Mouse (Mus musculus) neural tube, embryonic 10.5 days (tissue): ENCODE results near the gene 1700029P11Rik.

Experiments
- DNase-seq: peaks from one replicate; pipeline ENCODE4 v3.0.0-alpha.2; 2017; ENCODE audit warnings: low spot score; ENCODE audit errors: extremely low spot score

The 1700029P11Rik gene

GRCm38 (mm10) chr15:82011947-82012346 is 31.6 kb downstream of the 1700029P11Rik start:
- no peak for DNase-seq

GRCm38 (mm10) chr15:82014745-82015391 is 34.5 kb downstream of the 1700029P11Rik start:
- DNase-seq, result no peak

GRCm38 (mm10) chr15:82015392-82016100 is 35.2 kb downstream of the 1700029P11Rik start:
- peak; percentile 55 for DNase-seq

GRCm38 (mm10) chr15:82016101-82016808 is 35.9 kb downstream of the 1700029P11Rik start:
- peak; percentile 98 for DNase-seq

GRCm38 (mm10) chr15:82016830-82017229 is 36.5 kb downstream of the 1700029P11Rik start:
- no peak for DNase-seq

- DNase-seq, result no peak
Observed at GRCm38 (mm10) chr15:82017461-82017860, 37.1 kb downstream of the 1700029P11Rik start.

- DNase-seq, result no peak
Observed at GRCm38 (mm10) chr15:82019288-82019687, 38.9 kb downstream of the 1700029P11Rik start.

- DNase-seq, result no peak
Observed at GRCm38 (mm10) chr15:82022535-82023088, 42.3 kb downstream of the 1700029P11Rik start.

- no peak for DNase-seq
Observed at GRCm38 (mm10) chr15:82023965-82024635, 43.8 kb downstream of the 1700029P11Rik start.

GRCm38 (mm10) chr15:82027276-82027675 is 46.9 kb downstream of the 1700029P11Rik start:
- no peak for DNase-seq

- no peak for DNase-seq
Observed at GRCm38 (mm10) chr15:82027726-82028125, 47.4 kb downstream of the 1700029P11Rik start.
